Mouse (Mus musculus): Measurements from ENCODE around the gene Ccn1.

Gene Ccn1

GRCm38 (mm10) chr3:145649852-145650202, at the start of gene Ccn1:
Ccn1 (minus strand) TSS chr3:145649981.
- DNase-seq (ENCODE audit: low read depth): peak; percentile 95

DNA sequence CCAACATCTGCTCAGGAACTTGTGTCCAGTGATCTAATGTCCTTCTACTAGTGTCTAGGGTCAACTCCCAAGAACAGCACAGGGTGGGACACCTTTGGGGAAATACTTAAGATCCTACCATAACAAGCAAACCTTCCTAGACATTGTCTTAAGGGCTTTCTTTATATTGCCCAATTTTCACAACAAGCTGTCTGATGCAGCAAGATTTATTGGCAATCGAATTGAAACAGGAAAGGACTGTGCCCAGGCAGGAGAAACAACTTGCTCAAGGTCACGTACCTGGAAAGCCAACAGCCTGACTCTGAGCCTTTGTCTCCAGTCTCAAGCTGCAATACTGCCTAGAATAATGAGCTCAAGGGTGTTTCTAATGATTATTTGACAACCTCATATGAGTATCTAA, 43.6 kb upstream of the Ccn1 start:
- no peak for DNase-seq (ENCODE audit: low read depth)

DNA sequence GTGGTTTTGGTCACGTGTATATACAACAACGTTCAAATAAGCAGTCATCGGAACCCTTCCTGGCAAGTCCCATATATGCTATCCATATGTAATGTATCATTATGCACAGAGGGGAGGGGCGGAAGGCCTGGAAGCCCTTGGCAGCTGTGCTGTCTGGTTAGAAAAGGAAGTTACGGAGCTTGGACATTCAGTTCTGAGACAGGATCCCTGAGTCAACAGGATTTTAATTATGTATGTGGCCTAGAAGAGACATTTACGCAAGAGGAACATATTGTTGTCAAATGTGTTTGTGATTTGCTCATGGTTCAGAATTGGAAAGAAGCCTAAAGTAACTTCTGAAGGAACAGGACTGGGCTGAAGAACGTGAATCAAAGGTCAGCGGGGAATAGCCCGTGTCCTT, 42.3 kb upstream of the Ccn1 start:
- peak; percentile 81 for DNase-seq (ENCODE audit: low read depth)

- DNase-seq (ENCODE audit: low read depth): no peak
Measured at GRCm38 (mm10) chr3:145691415-145691814, 41.6 kb upstream of the Ccn1 start.

DNA sequence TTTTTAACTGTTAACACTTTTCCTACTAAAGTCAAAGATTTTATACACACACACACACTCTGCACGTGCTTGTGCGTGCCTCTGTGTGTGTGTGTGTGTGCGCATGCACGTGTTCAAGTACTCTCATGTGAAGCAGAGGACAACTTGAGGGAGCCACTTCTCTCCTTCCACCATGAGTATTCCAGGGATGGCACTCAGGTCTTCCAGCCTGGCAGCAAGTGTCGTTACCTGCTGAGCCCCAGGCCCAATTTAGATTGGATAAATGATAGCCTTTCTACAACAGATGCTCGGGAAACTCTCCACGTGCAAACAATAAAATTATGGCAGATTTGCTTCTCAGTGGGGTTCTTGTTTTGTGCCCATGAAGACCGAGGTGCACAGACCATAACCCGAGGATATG, 39.5 kb upstream of the Ccn1 start:
- DNase-seq (ENCODE audit: low read depth): no peak

- no peak for DNase-seq (ENCODE audit: low read depth)
Measured at GRCm38 (mm10) chr3:145687836-145688235, 38.1 kb upstream of the Ccn1 start.

- DNase-seq (ENCODE audit: low read depth): peak; percentile 84
Measured at GRCm38 (mm10) chr3:145684604-145685441, 35.0 kb upstream of the Ccn1 start.

DNA sequence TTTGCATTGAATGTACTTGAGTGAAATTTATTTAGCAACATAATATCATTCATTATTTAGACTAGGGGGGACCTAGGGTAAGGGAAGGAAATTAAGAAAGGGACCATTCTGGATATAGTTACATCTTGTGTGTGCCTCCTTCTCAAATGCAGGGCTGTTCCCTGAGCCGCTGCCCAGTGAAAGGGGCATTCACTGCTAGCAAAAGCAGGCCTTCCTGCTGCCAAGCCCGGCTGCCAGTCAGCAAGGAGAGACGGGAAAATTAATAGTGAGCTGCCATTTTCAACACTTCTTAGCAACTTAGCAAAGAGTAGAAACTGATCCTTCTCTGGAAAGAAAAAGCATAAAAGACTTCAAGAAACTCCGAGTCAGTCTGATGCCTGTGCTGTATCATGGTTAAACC, 34.4 kb upstream of the Ccn1 start:
- DNase-seq (ENCODE audit: low read depth): no peak

DNA sequence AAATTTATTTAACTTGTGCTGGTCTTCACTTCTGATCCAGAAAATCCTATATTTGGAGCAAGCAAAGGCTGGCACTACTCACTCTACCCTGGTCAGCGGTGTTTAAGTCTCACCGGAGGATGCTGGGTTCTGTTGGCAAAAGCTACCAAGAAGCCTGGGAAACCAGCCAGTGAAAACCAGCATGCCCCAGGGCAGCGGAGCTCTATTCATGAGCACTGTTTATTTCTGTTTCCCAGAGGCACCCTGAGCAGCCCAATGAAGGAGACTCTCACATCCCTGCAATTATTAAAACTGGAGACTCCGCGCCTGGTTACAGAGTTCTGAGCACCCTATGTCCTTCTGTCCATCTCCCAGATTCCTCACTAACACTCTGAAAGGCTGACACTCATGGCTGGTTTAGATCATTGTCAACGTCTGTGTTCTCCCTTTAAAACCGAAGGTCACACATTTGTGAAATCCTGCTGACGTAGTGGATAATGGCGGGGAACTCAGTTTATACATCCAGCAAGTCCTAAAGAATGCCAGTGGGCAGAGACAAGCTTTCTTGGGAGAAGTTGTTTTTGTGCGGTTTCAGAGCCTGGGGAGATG, 31.7 kb upstream of the Ccn1 start:
- DNase-seq (ENCODE audit: low read depth): peak; percentile 61

DNA sequence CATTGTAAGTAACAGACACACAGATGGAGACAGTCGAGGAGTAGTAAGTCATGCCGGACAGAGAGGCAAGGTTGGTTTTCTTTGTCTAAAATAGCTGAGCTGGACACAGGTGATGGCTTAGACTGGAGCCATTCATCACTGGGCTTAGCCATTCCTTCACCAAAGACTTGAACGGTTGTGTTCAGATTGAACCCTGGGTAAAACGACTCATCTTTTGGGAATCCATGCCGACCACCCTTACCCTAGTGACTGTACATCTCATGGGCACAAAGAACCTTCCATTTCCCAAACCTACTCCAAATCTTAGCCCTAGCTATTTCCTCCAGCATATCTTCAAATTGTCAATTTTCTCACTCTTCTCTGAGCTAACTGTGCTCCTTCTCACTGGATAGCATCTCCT, 30.9 kb upstream of the Ccn1 start:
- DNase-seq (ENCODE audit: low read depth): no peak

DNA sequence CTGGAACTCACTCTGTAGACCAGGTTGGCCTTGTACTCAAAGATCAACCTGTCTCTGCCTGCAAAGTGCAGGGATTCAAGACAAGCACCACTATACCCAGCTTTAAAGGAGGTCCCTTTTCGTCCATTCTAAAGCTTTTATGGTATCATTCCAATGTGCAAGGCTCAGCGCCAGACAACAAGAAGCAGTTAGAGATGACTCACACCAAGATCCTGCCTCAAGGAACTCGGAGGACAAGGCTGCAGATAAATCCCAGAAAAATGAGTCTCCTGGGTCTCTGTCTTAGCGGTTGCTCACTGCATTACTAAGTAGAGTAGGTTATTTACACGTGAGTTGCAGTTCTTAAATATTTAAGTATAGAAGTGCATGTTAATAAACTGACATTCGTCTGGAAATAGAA, 26.4 kb upstream of the Ccn1 start:
- peak; percentile 93 for DNase-seq (ENCODE audit: low read depth)

- DNase-seq (ENCODE audit: low read depth): no peak
Measured at GRCm38 (mm10) chr3:145674815-145675214, 25.0 kb upstream of the Ccn1 start.

DNA sequence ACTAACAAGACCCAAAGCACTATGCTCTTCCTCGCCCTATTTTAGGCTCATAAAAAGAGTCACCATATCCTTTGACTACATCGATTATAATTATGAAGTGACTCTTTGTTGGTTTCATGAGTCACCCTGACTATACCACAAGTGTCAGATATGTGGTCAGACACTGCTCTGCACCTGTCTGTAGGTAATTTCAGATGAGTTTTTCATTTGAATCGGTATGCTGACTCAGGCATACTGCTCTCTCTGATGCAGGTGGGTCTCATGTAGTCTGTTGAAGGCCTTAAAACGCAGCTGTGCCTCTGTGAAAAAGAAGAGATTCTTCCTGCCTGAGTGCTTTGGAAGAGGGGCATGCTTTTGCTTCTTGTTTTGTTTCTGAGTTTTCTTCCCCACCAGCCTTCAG, 16.6 kb upstream of the Ccn1 start:
- DNase-seq (ENCODE audit: low read depth): no peak

- DNase-seq (ENCODE audit: low read depth): peak; percentile 53
Measured at GRCm38 (mm10) chr3:145656993-145657713, 7.4 kb upstream of the Ccn1 start.

- DNase-seq (ENCODE audit: low read depth): peak; percentile 24
Measured at GRCm38 (mm10) chr3:145654944-145655343, 5.2 kb upstream of the Ccn1 start.

GRCm38 (mm10) chr3:145654028-145654427, 4.2 kb upstream of the Ccn1 start:
- peak; percentile 20 for DNase-seq (ENCODE audit: low read depth)

DNA sequence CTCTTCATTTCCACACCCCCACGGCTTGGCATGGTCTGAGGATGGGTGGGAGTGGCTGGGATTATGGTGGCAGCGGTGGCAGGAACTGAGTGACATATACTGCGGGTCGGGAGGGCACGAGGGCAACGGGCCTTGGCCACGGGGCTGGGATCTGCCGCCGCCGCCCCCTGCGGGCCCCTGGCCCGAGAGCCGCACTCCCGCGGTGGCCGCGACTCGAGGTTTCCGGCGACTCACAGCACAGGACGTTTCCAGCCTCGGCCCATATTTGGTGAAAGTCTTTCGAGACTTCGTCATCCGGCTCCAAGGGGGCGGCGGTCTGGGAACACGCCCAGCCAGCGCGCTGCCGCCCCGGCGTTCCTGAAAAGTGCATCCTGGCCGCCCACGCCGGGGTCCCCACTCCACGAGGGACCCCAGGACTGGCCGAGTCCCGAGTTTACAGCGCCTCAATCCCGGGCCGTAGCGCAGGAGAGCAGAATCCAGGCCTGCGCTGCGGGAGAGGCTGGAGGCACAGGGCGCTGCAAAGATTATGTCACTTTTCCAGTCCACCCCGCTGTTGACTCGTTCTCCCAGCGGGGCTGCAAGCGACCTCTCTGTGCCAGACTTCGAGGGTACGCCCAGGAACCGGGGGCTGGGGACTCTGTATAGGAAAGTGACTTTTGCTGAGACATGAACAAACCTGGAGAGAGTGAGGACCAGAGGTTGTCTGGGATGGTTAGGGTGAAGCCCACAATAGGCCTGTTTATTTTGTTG, 3.6 kb upstream of the Ccn1 start:
- peak; percentile 94 for DNase-seq (ENCODE audit: low read depth)

GRCm38 (mm10) chr3:145652322-145653131, 2.7 kb upstream of the Ccn1 start:
- peak; percentile 74 for DNase-seq (ENCODE audit: low read depth)

- no peak for DNase-seq (ENCODE audit: low read depth)
Measured at GRCm38 (mm10) chr3:145651978-145652321, 2.2 kb upstream of the Ccn1 start.

GRCm38 (mm10) chr3:145651029-145651977, 1.5 kb upstream of the Ccn1 start:
- peak; percentile 83 for DNase-seq (ENCODE audit: low read depth)
